Mouse (Mus musculus) erythroblast, embryonic 14.5 days (primary cell): Measurements from ENCODE around the gene Gpn2.

ENCODE experiments used
- GATA1 ChIP-seq: IDR thresholded peaks from 2 replicates; pipeline ENCODE4 v1.6.1; 2012; ENCODE audit warnings: low read length, inconsistent platforms, mixed read lengths
- TAL1 ChIP-seq: IDR thresholded peaks from 3 replicates; pipeline ENCODE4 v1.6.1; 2012; ENCODE audit warnings: low read length, inconsistent platforms, mixed read lengths

GRCm38 (mm10) chr4:133600306-133600705, 16.1 kb downstream of the Gpn2 start:
- TF ChIP-seq TAL1 = no peak
- TF ChIP-seq GATA1 = no peak
